Mouse (Mus musculus): ENCODE results near the gene Upf3b.
A peak's percentile ranks its signal among the peaks of the same experiment; 100 is the strongest.

DNA sequence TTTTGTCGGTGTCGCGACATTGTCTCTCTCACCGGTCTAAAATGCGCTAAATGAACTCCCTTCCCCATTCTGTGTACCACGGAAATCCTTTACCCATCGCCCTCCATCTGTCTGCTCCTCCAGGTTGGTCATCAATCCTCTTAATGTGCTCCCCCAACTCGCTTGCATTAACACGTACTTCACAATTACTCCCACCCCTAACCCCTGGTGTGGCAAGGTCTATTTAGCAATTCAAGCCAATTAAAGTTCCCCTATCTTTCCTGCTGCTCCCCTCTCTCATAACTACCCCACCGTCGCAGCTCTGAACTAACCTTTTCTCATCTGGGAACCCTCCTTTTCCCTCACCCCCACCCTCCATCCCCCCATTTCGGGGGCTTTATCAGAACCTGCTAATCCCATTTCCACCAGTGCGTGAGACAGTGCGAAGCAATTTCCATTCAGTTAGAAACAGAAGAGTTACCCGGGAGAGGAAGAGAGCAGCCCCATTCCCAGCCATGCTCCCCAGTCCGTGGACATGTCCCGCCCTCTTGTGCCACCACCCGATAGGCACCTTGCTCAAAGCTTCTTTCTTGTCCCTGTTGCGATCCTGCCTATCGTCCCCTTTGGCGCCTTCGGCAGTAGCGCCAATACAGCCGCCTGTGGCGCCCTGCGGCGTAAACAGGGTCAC, 463 bp downstream of the Upf3b start:
- peak; percentile 19; the same call in 1 of the 2 replicates for TF ChIP-seq CTCF (IDR thresholded peaks at IDR 0.05; ENCODE audit: low read depth)
- TF ChIP-seq EP300 (IDR thresholded peaks at IDR 0.05; ENCODE audit: low read depth) = no peak
